Mouse (Mus musculus) heart, adult 11 months (tissue): ENCODE data around the gene Thrb.

Source experiments
- DNase-seq: peaks from one replicate; pipeline ENCODE4 v3.0.0; 2022

Gene Thrb

GRCm38 (mm10) chr14:17659686-17660328, at the start of gene Thrb:
Gene Thrb (plus strand): TSS chr14:17660261.
- peak; percentile 96 for DNase-seq

DNA sequence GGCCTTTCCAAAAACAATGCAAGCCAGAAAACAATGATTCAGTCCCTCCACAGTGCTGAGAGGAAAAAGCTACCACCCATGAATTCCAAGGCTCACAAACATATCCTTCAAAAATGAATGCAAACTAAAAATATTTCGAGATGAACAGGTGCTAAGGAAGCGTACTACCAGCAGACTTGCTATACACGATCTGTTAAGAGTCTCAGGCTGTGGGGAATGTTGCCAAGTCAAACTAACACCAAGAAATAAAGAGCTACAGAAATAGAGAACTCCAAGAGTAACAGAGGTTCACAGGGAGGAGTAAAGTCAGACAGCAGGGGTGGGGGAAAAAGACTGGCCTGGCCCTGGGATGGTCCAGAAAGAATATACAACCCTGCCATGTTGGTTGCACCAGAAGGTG, 38.4 kb upstream of the Thrb start:
- DNase-seq = no peak

GRCm38 (mm10) chr14:17623936-17624335, 36.1 kb upstream of the Thrb start:
- peak; percentile 35 for DNase-seq

DNA sequence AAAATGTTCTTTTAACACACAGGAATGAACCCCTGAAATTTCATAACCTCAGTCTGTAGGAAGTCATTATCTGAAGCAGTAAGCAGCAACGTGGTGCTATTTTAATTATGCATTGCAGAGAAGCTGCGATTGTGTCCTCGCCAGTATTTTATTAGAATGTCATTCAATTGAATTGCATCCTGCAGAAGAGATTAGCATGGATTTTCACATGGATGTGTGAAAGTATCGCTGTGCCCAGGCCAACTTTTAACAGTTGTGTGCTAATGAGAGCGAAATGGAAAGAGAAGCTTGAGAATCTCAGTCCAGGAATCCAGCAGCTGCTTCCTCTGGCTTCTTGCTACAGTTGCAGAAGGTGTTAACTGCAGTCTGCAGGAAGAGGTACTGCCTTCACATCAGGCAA, 30.8 kb upstream of the Thrb start:
- peak; percentile 49 for DNase-seq

DNA sequence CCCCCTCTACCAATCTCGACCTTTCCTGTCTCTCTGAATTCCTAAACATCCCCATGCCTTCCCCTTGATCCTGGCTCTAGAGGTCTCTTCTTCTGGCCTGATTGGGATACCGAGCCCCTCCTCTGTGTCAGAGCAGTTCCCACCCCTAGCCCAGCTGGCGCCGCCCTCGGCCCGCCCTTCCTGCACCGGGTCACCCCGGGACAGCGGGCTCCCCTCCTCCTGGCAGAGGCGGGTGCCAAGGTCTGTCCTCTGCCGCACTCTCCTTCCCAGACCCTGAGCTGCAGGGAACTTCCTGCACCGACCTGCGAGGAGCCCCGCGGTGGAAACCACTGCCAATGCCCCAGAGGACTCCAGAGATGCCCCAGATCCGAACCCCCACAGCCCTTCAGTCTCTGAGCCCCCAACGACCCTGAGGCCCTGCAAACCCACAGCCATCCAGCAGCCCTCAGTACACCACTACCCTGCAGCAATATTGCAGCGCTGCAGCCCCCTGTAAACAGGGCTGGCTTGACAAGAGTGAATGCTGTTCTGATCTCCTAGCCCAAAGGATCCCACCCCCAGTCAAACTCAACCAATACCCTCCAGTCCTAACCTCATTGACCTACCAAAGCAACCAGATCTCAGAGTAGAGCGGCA, 27.1 kb upstream of the Thrb start:
- peak; percentile 98 for DNase-seq

DNA sequence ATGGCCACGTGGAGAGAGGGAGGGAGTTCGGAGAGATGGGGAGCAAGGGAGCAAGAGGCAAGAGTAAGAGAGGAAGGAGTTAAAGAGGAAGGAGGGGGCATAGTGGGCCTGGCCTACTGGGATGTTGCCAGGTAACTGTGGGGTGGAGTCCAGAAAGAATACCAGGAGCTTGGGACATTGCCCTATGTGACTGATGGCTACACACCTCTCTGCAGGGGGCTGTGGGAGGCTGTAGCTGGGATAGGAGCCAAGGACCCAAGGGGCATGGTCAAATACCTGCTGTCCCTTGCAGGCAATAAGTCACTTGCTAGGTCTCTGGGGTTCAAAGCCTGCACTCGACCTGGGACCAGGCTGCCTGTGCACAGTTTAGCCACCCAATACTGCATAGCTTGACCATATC, 23.1 kb upstream of the Thrb start:
- DNase-seq = no peak

GRCm38 (mm10) chr14:17641770-17642169, 18.3 kb upstream of the Thrb start:
- DNase-seq = peak; percentile 18

DNA sequence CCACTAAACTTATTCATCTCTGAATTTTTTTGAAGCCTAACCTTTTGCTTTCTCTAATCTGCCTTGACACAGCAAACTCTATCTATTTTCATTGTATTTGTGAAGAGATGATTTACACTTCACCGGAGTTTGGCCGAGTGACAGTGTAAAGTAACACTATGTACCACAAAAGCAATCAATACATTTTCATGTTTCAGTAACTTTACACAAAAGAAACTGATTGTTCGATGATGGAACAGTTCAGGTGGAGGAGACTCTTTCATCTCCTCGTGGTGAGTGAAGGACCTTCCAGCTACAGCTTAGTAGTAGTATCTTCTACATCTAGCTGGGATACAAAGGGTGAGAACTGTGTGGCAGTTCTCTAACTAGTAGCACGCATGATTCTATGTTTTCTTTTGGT, 5.0 kb upstream of the Thrb start:
- DNase-seq = no peak

GRCm38 (mm10) chr14:17659031-17659430, 1.0 kb upstream of the Thrb start:
- DNase-seq = peak; percentile 98

- DNase-seq = peak; percentile 99
Observed at GRCm38 (mm10) chr14:17660329-17661099, 453 bp downstream of the Thrb start.

- no peak for DNase-seq
Observed at GRCm38 (mm10) chr14:17661100-17661521, 1.1 kb downstream of the Thrb start.

- DNase-seq = no peak
Observed at GRCm38 (mm10) chr14:17662087-17662486, 2.0 kb downstream of the Thrb start.

DNA sequence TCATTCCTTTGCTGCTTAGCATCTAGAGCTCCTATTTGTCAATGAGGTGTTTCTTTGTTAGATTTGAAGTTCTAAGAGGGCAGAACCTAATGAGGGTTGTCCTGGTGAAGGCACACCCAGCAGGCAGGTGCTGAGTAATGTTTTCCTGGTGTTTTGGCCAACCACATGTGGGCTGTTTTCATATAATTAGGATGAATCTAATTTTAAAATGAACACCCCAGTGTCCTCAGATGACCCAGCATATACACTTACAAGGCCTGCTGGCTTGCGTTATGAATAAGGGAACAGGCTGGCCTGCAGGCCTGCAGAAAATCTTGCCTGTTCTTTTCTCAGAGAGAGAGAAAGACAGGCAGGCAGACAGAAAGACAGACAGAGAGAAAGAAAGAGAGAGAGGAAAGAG, 14.3 kb downstream of the Thrb start:
- DNase-seq = peak; percentile 92

GRCm38 (mm10) chr14:17675214-17675613, 15.2 kb downstream of the Thrb start:
- DNase-seq = peak; percentile 91

DNA sequence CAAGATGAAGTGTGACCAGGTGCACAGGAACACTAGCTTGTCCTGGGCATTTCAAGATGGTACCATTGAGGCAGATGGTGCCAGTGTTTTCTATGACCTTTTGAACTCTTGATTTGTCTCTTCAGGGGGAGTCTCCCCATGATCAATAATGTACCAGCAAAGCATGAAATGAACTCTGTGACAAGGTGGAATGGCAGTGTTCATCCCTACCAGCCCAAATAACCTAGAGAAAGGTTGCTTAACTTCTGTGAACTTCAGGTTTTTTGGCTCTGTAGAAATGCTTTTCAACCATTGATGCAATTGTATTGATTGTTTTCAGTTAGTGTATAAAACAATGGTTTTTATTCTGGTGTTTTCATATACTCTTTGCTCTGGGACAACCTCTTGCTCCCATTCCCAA, 21.4 kb downstream of the Thrb start:
- DNase-seq = no peak

DNA sequence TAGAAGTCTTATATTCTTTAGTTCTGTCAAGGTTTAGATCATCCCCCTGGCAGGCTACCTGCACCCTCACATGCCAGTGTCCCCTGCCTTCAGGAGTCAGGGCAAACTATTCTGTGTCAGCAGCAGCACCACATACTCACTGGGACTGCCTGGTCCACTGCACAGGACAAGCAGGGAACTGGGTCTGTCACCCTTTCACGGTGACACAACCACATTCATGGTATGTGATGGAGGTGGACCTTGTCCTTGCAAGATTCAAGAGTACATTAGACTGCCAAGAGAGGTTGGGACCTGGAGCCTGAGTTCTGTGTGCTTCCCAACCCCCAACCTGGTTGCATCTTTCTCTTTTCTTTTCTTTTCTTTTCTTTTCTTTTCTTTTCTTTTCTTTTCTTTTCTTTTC, 24.8 kb downstream of the Thrb start:
- DNase-seq = no peak

DNA sequence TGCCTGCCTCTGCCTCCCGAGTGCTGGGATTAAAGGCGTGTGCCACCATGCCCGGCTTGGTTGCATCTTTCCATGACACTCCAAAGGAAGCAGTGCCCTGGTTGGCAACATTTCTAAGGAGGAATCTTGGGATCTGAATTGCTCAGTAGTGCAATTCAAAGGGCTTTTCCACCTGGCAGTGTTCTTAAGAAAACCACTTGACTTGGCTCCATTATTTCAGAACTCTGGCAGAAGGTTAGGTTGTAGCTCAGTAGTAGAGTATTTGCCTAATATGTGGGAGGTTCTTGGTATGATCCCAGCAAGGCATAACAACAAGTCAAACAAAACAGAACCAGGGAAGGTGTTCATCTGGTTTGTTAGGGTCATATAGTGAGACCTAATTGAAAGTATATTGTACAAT, 25.4 kb downstream of the Thrb start:
- DNase-seq = no peak

GRCm38 (mm10) chr14:17686939-17687338, 26.9 kb downstream of the Thrb start:
- DNase-seq = no peak

DNA sequence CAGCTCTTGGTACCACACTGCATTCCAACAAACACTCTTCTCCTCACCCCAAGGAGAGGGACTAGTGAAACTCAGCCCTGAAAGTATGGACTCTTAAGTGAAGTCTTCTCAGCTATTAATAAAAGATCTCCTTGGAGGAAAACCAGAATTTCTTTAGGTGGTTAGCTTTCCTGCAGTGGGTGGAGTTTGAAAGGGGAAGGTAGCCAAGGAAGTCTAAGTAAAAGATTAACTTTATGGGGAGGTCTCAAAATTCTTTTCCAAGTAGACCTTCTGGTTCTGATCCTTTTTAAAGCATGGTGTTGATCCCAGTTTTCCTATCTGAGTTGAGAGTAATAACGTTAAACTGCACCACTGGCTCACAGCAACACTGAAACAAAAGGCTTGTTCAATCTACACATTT, 31.2 kb downstream of the Thrb start:
- no peak for DNase-seq

DNA sequence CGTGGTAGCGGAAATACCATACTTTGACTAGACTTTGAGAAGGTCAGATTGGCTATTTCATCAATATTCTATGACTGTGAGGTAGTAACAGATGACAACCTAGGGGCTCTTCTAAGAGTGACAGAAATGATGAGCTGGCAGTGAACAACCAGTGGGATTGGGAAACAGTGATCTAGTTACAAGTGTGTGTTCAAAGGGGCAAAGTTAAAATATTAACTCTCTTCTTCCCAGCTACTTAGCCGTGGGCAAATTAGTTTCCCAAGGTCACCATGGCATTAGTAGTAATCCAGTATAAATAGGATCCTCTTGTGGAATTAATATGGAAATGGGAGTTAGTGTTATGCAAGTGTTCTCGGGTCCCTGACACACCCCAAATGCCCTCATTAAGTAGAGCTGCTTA, 35.5 kb downstream of the Thrb start:
- no peak for DNase-seq

- peak; percentile 79 for DNase-seq
Observed at GRCm38 (mm10) chr14:17697920-17698632, 38.0 kb downstream of the Thrb start.

DNA sequence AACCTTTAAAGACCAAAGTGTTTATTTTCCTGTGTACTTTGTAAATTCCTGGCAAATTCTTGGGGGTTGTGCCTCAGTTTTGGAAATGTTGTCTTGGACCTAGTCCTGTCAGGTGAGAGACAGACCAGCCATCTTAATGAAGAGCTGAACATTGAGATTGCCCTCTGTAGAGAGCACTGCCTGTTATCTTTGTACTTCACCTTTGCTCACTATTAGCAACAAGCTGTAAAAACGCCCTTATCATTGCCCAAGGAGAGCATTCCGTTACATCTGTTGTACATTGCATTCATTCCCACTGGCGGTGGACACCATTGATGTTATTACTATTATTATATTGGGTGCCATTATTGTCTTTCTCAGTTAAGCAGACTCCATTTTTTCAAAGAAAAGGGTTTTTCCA, 40.2 kb downstream of the Thrb start:
- DNase-seq = no peak

GRCm38 (mm10) chr14:17713297-17713904, 53.3 kb downstream of the Thrb start:
- DNase-seq = no peak
